Mouse (Mus musculus) cerebellum, adult 2 months (tissue): Measurements from ENCODE around the gene Mark1. TPM values are rescaled to one million over a fixed set of nuclear protein-coding genes. Genes with fewer than 3 reads are reported as not detected.

Experiments
- DNase-seq, 2 experiments: peaks; one replicate each; pipeline ENCODE4 v3.0.0; 2021
- H3K27ac ChIP-seq: fragments of 200-500 bp; 2 replicates; pipeline ENCODE4 v1.5.1; 2012; ENCODE audit warnings: low read length, control low read depth, inconsistent platforms; ENCODE audit not compliant: insufficient read depth
- H3K27me3 ChIP-seq: fragments of 200-500 bp; 2 replicates; pipeline ENCODE4 v1.6.1; 2012; ENCODE audit warnings: inconsistent platforms, mild to moderate bottlenecking, low read length, moderate library complexity; ENCODE audit not compliant: control insufficient read depth, insufficient read depth
- H3K4me1 ChIP-seq: fragments of 200-500 bp; 2 replicates; pipeline ENCODE4 v1.6.1; 2011; ENCODE audit warnings: low read length; ENCODE audit not compliant: control insufficient read depth, insufficient read depth
- H3K4me3 ChIP-seq: fragments of 200-500 bp; replicated peaks from 2 replicates; pipeline ENCODE3; 2011; ENCODE audit warnings: mild to moderate bottlenecking, low read depth, low read length, control low read depth; ENCODE audit not compliant: insufficient read depth
- CTCF ChIP-seq: fragments of 200-500 bp; IDR thresholded peaks from 2 replicates; pipeline ENCODE4 v1.5.1; 2011; ENCODE audit warnings: low read depth, mild to moderate bottlenecking, control low read depth, low read length, moderate library complexity, borderline replicate concordance; ENCODE audit not compliant: insufficient read depth
- POLR2A ChIP-seq: fragments of 200-500 bp; IDR thresholded peaks from 2 replicates; pipeline ENCODE4 v1.6.1; 2011; ENCODE audit warnings: low read length, control low read depth, borderline replicate concordance; ENCODE audit not compliant: insufficient read depth
- WGBS: fragments of 180-500 bp; shearing (Covaris S2); methylation state at CpG from one replicate; pipeline ENCODE4 v1.1.7; 2018; 5-methylcytosine and 5-hydroxymethylcytosine counted together
- polyA plus RNA-seq: library from polyadenylated mRNA; depleted of rRNA; stranded (reverse); fragments of >200 nt; gene quantifications from 2 replicates; pipeline ENCODE4 v1.2.3, GENCODE M21; 2012; rRNA removed

Gene Mark1
- polyA plus RNA-seq: 31.0 and 32.2 TPM in 2 replicates

GRCm38 (mm10) chr1:184999071-184999750 is at the start of gene Mark1:
TSS of gene Mark1 (minus strand) at chr1:184999570.
- Histone ChIP-seq H3K4me1 (peaks cover 3% of the 10 kb centered on the region; the same call in 1 of the 2 replicates), H3K27me3 (no peaks in the 10 kb centered on the region), H3K27ac (peak within 1 kb of the TSS; percentile 43; the same call in 1 of the 2 replicates), H3K4me3 (peak within 1 kb of the TSS; percentile 87)
- DNase-seq: peak; percentile 45 to 72
- WGBS: 3% methylated on average over 87 of the region's 88 CpGs
- TF ChIP-seq POLR2A (no peak), CTCF (no peak)

DNA sequence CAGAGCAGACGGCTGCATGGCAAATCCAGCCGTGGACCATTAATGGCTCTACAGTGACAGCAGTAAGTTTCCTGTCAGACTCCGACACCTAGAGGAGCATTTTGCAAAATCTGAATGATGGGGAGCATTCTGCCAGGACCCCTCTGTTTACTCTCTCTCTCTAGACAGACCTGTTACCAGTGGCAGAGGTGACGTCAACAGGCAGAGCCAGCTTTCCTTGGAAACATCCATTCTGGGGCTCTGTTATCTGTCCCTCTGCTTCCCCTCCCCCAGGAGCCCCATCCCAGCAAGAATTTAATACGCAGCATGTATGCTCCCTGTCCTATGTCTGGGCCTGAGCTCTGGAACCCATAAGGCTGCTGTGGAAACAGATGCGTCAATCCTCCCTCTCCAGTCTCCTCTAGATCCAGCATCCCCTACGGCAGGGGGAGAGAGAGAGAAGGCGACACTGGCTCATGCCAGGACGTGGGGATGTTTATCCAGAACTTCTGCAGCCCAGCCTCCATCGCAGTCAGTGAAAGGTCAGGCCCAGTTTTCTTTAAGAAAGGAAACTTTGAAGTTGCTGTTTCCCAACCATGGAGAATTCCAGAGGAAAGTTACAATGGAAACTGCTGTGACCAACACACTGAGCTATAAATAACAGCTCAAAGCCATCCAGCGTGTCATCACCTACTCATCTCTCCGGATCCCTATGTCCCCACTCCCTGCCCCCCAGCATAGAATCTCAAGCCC is 48.3 kb upstream of the Mark1 start:
- WGBS: 71% methylated on average over 12 of the region's 12 CpGs
- no peak overlapping the region for H3K27ac ChIP-seq
- H3K4me1 ChIP-seq: no peaks in the 10 kb centered on the region
- no peak for DNase-seq
- TF ChIP-seq CTCF (no peak), POLR2A (no peak)
- H3K27me3 ChIP-seq: no peaks in the 10 kb centered on the region
- no peak overlapping the region for H3K4me3 ChIP-seq

GRCm38 (mm10) chr1:185046513-185046912 is 47.1 kb upstream of the Mark1 start:
- no peaks in the 10 kb centered on the region for H3K4me1 ChIP-seq
- no peak overlapping the region for H3K27ac ChIP-seq
- 95% methylated on average over 8 of the region's 8 CpGs for WGBS
- no peak overlapping the region for H3K4me3 ChIP-seq
- TF ChIP-seq POLR2A: no peak
- TF ChIP-seq CTCF: no peak
- H3K27me3 ChIP-seq: no peaks in the 10 kb centered on the region
- DNase-seq: no peak

GRCm38 (mm10) chr1:185038183-185038686 is 38.9 kb upstream of the Mark1 start:
- Histone ChIP-seq H3K4me1 (no peaks in the 10 kb centered on the region), H3K27ac (no peak overlapping the region), H3K4me3 (no peak overlapping the region), H3K27me3 (no peaks in the 10 kb centered on the region)
- 67% methylated on average over 7 of the region's 7 CpGs for WGBS
- no peak for TF ChIP-seq POLR2A
- TF ChIP-seq CTCF: no peak
- DNase-seq: no peak

- Histone ChIP-seq H3K27ac (no peak overlapping the region), H3K27me3 (no peaks in the 10 kb centered on the region), H3K4me1 (no peaks in the 10 kb centered on the region), H3K4me3 (no peak overlapping the region)
- 81% methylated on average over 10 of the region's 10 CpGs for WGBS
- no peak for DNase-seq
- TF ChIP-seq POLR2A (no peak), CTCF (no peak)
Observed at GRCm38 (mm10) chr1:185030565-185030964, 31.2 kb upstream of the Mark1 start.

DNA sequence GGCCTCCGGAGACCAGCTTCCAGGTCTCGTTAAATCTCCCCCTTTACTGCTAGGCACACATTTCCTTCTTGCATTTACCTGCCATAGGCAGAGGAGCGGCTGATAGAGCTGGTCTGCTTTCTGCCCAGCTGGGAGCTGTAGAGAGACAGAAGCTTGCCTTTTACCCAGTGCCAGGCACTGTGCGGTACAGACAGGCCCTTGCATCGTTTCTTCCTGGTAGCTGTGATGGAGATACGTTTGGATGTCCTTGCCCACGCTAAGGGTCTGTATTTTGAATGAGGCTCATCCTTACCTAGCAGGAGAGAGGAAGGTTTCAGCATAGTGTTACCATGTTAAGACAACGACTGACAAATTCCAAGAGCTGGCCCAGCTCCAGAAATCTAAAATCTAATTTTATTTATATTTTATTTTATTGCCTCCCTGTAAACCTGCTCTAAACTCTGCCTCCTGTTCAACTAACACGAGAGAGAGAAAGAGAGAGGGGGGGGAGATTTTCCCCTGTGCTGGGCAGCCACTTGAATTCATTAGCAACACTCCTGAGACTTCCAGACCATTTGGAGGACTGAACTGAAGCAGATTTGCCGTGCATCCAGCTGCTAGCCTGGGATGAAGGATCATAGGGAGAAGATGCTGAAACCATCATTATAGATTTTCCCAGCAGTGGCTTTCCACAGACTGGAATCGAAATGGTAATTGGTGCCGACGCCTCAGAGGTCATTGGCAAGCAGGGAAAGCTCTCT is 21.2 kb upstream of the Mark1 start:
- TF ChIP-seq POLR2A: no peak
- TF ChIP-seq CTCF: no peak
- no peak overlapping the region for H3K27ac ChIP-seq
- no peak overlapping the region for H3K4me3 ChIP-seq
- H3K27me3 ChIP-seq: no peaks in the 10 kb centered on the region; the same call in 1 of the 2 replicates
- H3K4me1 ChIP-seq: no peaks in the 10 kb centered on the region
- 57% methylated on average over 13 of the region's 13 CpGs for WGBS
- no peak for DNase-seq

DNA sequence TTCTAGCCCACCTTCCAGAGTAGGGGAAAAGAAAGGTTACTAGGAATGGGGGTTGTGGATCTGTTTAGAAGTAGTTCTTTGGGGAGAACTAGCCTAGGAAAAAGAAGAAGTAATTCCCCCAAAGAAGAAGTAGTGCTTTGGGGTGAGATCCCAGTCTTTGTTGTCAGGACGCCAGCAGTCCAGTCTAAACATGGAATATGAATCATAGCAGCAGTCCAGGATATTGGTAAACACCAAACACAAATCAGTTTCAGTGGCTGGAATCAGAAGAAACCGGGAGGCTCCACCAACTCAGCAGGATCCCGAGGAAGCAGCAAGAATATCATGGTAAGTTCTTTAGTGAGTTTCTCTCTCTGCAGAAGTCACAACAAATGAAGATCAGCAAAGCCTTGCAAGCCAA is 13.2 kb upstream of the Mark1 start:
- 80% methylated on average over 3 of the region's 3 CpGs for WGBS
- no peaks in the 10 kb centered on the region for H3K27me3 ChIP-seq
- no peak overlapping the region for H3K4me3 ChIP-seq
- DNase-seq: no peak
- no peaks in the 10 kb centered on the region for H3K4me1 ChIP-seq
- no peak for TF ChIP-seq CTCF
- no peak overlapping the region for H3K27ac ChIP-seq
